16 mouse cellular contexts compared by ENCODE assay signal in genomic region chr9:17500161-17500756, GRCm38 (mm10).
A peak's percentile ranks its signal among the peaks of the same experiment; 100 is the strongest.
DNase-seq lines count a peak whose midpoint lies in the region; ATAC-seq lines count a peak whose summit lies in the region.
"Had no signal": no experiment of that assay in that cellular context is flagged by ENCODE, and none has a peak within 500 bp of the region (broad histone marks: within the 10 kb centered on the region; RNA-seq: fewer than 3 reads in every experiment).

No protein-coding gene starts in this region.

- no peaks in the 10 kb centered on the region for H3K9me3 ChIP-seq in embryonic facial prominence, embryonic 14.5 days (ENCODE audit: control insufficient read depth, low read length)
- no peaks in the 10 kb centered on the region for H3K9me3 ChIP-seq in midbrain, embryonic 14.5 days (ENCODE audit: control insufficient read depth, low read length)
- H3K9me3 ChIP-seq: liver, embryonic 15.5 days had no signal

- H3K36me3 ChIP-seq in embryonic facial prominence, embryonic 14.5 days (ENCODE audit: control insufficient read depth, insufficient read depth, low read length) = no peaks in the 10 kb centered on the region
- no peaks in the 10 kb centered on the region for H3K36me3 ChIP-seq in midbrain, embryonic 14.5 days (ENCODE audit: control insufficient read depth, insufficient read depth, low read length)
- H3K36me3 ChIP-seq: liver, embryonic 15.5 days had no signal

- peak; percentile 15 for DNase-seq in embryo, embryonic 11 days
- DNase-seq in embryo, embryonic 10 days (ENCODE audit: low spot score) = no peak
- DNase-seq in kidney, postnatal 4 days = peak; percentile 4 to 6
- DNase-seq in kidney, adult 9 months = no peak
- peak; percentile 14 for DNase-seq in embryonic facial prominence, embryonic 14.5 days (ENCODE audit: low spot score)
- DNase-seq in midbrain, embryonic 14.5 days = peak; percentile 1
- DNase-seq in urinary bladder, postnatal 36 days (ENCODE audit: low spot score in 2 of 2) = no peak
- no peak for DNase-seq in liver
- DNase-seq: adrenal gland, adult 8-10 months; cerebellum, postnatal 25 days; gastrocnemius, adult 2 months; right cerebral cortex, postnatal 25 days had no signal

- no peak overlapping the region for H3K4me2 ChIP-seq in embryonic facial prominence, embryonic 14.5 days (ENCODE audit: low read depth, low read length)
- H3K4me2 ChIP-seq in midbrain, embryonic 14.5 days (ENCODE audit: low read length) = no peak overlapping the region
- H3K4me2 ChIP-seq: heart, embryonic 11.5 days; liver, embryonic 15.5 days had no signal

- no peaks in the 10 kb centered on the region for H3K4me1 ChIP-seq in embryonic facial prominence, embryonic 14.5 days (ENCODE audit: control insufficient read depth, insufficient read depth, low read length)
- H3K4me1 ChIP-seq in midbrain, embryonic 14.5 days (ENCODE audit: control insufficient read depth, insufficient read depth, low read length) = no peaks in the 10 kb centered on the region
- H3K4me1 ChIP-seq: liver, embryonic 15.5 days had no signal

- no peak overlapping the region for H3K27ac ChIP-seq in embryonic facial prominence, embryonic 14.5 days (replicated peaks; ENCODE audit: low read depth, low read length)
- H3K27ac ChIP-seq in midbrain, embryonic 14.5 days (replicated peaks; ENCODE audit: low read depth, low read length) = no peak overlapping the region
- H3K27ac ChIP-seq: gastrocnemius, adult 2 months; left cerebral cortex, adult 2 months; liver, embryonic 15.5 days had no signal

- H3K9ac ChIP-seq in embryonic facial prominence, embryonic 14.5 days (ENCODE audit: low read depth, low read length) = no peak overlapping the region
- H3K9ac ChIP-seq in midbrain, embryonic 14.5 days (replicated peaks; ENCODE audit: low read length) = no peak overlapping the region
- H3K9ac ChIP-seq: liver, embryonic 15.5 days had no signal

- ATAC-seq in embryonic facial prominence, embryonic 14.5 days (ENCODE audit: low read depth) = no peak
- no peak for ATAC-seq in midbrain, embryonic 14.5 days (ENCODE audit: low FRiP score, low TSS enrichment)

- no peaks in the 10 kb centered on the region for H3K27me3 ChIP-seq in embryonic facial prominence, embryonic 14.5 days (replicated peaks; ENCODE audit: control insufficient read depth, insufficient read depth, low read length)
- H3K27me3 ChIP-seq in midbrain, embryonic 14.5 days (ENCODE audit: control insufficient read depth, insufficient read depth, low read length) = no peaks in the 10 kb centered on the region
- H3K27me3 ChIP-seq: liver, embryonic 15.5 days had no signal

- no peak overlapping the region for H3K4me3 ChIP-seq in embryonic facial prominence, embryonic 14.5 days (ENCODE audit: low read depth, low read length)
- H3K4me3 ChIP-seq in midbrain, embryonic 14.5 days (replicated peaks; ENCODE audit: low read depth, low read length) = no peak overlapping the region
- H3K4me3 ChIP-seq: erythroblast, embryonic 14.5 days; gastrocnemius, adult 2 months; left cerebral cortex, adult 2 months; liver, embryonic 15.5 days had no signal

- WGBS in embryonic facial prominence, embryonic 14.5 days = 61% methylated on average over 7 of the region's 7 CpGs
- WGBS in midbrain, embryonic 14.5 days = 72% methylated on average over 7 of the region's 7 CpGs

Comparison
In these comparisons a context has a peak if more than half of its experiments do, and no peak if none do; other contexts are left out.
1. DNase-seq: peak in embryo, embryonic 11 days (single experiment), kidney, postnatal 4 days (2 of 2), embryonic facial prominence, embryonic 14.5 days (single experiment) and midbrain, embryonic 14.5 days (single experiment); none in embryo, embryonic 10 days (single experiment), kidney, adult 9 months (single experiment), urinary bladder, postnatal 36 days (0 of 2) and liver (single experiment).